Mouse (Mus musculus) spleen, adult 18-20 months (tissue): ENCODE measurements around the gene Gm3159.
"Not testable (repeated sequence)": the region's sequence is repeated elsewhere in the genome, so short reads cannot be mapped to it uniquely, and the experiment has no call there.

ENCODE experiments used
- DNase-seq, 2 experiments: peaks; one replicate each; pipeline ENCODE4 v3.0.0; 2022; ENCODE audit warnings: mixed read lengths in 2 of 2

Gene Gm3159

DNA sequence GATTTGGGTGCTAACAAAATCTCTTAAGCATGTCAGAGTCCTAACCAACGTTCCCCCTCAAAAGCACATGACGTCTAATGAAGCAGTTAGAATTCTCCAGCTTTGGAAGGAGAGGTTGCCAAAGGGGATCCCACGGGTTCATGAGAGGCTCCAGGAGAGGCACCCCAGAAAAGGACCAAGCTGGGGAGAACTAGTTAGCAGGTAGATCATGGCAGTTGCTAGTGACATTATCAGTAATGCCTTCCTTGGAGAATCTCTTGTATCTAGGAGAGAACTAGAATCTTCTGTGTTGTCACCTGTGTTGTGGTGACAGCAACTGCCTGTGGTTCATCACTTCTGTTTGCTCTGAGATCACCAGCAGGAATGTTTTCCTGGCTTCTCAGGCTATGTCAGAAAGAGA is at the start of gene Gm3159:
TSS of gene Gm3159 (plus strand) at position 301 of the 400 bp plus-strand sequence.
- not testable (repeated sequence) for DNase-seq

DNA sequence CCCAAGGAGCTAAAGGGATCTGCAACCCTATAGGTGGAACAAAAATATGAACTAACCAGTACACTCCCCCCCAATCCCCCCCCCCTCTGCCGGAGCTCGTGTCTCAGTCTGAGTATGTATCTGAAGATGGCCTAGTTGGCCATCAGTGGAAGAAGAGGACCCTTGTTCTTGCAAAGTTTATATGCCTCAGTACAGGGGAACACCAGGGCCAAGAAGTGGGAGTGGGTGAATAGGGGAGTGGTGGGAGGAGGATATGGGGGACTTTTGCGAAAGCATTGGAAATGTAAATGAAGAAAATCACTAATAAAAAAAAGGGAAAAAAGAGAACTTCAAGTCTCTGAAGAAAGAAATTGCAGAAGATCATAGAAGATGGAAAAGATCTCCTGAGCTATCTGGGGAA is 28.3 kb upstream of the Gm3159 start:
- DNase-seq, result not testable (repeated sequence)

DNA sequence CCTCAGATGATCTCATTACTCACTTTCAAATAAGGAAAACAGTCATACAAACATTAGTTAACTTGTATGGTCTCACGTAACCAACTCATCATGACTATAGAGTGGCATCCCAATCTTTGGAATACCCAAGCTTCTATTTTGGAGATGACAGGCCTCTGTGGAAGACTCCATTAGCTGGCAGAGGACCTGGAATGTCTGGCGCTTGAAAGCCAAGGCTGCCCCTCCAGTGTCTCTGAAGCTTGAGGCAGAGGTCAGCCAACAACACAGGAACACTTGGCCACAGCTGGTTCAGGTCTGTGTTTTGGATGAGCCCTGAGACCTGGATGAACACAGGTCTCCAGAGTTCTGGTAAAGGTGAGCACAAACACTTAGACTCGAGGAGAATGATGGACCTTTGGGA is 27.6 kb upstream of the Gm3159 start:
- peak in 1 of 2 experiments; percentile 4 for DNase-seq

DNA sequence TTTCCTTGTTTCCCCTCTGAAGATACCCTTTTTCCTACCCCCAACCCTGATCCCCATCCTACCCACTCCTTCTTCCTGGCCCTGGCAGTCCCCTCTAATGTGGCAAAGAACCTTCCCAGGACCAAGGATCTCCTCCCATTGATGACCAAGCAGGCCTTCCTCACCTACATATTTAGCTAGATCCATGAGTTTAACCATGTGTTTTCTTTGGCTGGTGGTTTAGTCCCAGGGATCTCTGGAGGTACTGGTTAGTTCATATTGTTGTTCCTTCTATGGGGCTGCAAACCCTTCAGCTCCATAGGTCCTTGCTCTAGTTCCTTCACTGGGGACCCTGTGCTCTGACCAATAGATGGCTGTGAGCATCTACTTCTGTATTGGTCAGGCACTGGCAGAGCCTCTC is 19.5 kb upstream of the Gm3159 start:
- DNase-seq, result not testable (repeated sequence)

DNA sequence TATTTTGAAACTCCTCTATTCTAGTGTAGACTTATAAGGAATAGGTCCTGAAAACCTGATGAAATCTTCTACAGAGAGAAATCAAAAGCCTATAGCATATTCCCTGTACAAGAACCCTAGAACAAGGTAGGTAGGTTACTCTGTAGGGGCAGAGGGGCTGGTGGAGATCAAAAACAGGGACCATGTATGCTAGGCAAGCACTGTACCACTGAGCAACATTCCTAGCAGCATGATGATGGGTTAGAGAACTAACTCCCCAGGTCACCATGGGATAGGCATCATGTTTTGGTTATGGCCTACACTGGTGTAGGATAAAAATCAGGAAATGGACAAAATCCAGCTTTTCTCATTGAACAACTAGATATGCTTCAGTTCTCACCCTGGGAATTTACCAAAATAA is 11.7 kb upstream of the Gm3159 start:
- not testable (repeated sequence) for DNase-seq

DNA sequence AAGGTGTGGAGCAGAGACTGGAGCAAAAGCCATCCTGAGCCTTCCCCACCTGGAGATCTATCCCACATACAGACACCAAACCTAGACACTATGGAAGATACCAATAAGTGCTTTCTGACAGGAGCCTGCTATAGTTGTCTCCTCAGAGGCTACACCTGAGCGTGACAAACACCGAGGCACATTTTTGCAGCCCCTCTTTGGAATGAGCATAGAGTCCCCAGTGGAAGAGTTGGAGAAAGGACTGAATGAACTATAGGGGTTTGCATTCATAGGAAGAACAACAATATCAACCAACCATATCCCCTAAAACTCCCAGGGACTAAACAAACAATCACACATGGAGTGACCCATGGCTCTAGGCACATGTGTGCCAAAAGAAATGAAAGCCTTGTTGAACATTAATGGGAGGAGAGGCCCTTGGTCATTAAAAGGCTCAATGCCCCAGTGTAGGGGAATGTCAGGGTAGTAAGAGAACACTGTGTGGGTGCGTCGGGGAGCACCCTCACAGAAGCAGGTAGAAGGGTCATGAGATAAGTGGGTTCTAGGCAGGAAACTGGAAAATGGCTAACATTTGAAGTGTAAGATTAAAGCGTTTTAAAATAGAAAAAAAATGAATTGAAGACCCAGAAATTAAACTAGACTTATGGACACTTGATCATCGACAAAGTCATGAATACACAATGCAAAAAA is 4.3 kb upstream of the Gm3159 start:
- not testable (repeated sequence) for DNase-seq

DNA sequence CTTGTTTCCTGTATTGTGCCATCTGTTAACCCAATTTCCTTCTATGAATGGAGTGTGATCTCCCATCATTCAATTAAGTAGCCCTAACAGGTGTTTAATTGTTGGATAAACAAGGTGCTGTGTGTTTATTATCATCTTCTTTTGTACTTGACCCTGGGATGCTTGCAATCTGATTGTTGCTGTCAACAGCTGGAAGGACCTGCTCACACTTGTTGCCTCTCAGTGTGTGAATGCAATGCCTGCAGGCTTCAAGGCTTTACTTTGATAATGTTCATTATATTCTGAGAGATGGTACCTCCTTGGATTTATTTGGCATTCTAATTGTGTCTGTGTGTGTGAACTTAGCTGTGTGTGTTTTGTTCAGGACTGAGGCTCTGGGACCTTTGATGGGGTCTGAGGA is 1.3 kb downstream of the Gm3159 start:
- DNase-seq, result not testable (repeated sequence)

DNA sequence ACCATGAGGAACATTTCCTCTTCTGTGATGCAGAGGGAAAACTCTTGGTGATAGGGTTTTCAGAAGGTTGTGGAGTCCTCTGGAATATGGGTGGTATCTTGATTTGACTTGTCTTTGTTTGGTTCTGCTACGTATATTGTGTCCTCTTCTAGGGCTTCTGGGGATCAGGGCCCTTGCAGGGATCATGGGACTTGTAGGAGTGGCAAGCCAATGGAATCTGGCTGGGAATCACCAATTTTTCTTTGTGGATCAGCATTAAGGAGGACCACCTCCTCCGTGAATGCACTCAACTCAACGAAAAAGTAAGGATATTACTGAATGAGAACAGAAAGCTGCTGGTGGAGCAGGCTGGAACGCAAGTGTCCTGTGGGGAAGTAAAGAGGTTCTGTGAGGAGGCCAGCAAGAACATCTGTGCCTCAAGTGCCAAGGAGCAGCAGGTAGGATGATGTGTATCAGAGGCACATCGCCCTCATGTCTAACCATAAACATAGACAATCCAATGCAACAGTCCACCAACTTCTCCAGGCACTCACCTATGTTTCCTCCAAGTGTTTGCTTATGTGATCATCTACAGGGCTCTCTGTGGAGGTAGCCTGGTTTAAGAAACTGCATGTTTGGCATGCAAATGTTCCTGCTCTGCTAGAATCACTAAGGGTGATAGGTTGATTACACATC is 2.9 kb downstream of the Gm3159 start:
- not testable (repeated sequence) for DNase-seq

DNA sequence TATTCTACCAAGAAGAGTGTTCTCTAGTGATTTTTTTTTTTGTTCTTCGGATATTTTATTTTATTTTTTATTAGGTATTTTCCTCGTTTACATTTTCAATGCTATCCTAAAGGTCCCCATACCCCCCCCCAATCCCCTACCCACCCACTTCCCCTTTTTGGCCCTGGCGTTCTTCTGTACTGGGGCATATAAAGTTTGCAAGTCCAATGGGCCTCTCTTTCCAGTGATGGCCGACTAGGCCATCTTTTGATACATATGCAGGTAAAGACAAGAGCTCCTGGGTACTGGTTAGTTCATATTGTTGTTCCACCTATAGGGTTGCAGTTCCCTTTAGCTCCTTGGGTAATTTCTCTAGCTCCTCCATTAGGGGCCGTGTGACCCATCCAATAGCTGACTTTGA is 3.9 kb downstream of the Gm3159 start:
- not testable (repeated sequence) for DNase-seq

DNA sequence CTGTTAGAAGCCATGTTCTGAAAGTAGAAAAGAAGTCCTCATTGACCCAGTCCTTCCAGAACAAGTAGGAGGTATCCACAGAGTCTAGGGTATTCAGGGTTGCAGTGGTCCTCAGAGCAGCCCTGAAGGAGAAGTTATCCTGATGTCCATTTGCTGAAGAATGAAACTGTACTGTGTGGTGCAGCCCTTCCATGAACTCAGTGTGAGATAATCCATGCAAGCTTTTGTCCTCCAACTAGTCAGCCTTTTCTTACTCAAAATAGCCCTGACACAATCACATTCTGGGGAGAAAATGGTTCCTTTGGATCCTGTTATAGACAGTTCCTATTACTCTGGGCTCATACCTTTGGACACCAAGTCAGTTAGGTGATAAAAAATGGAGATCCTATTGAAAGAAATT is 6.5 kb downstream of the Gm3159 start:
- DNase-seq, result not testable (repeated sequence)

DNA sequence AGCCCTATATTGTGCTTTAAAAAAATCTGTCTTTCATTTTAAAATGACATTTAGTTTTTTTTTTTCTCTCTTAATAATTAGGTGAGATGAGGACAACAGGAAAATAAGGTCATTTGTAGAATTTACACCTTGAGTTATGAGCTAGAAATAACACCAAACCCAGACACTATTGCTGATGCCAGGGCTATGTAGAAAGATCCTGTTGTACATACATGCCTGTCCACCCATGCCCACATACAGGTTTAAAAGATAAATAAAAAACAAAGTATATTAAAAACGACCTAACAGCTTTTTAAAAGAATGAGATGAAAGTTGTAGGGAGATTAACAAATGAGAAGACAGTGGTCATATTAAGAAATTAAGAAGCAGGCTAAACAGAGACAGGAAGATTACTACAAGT is 12.6 kb downstream of the Gm3159 start:
- not testable (repeated sequence) for DNase-seq

DNA sequence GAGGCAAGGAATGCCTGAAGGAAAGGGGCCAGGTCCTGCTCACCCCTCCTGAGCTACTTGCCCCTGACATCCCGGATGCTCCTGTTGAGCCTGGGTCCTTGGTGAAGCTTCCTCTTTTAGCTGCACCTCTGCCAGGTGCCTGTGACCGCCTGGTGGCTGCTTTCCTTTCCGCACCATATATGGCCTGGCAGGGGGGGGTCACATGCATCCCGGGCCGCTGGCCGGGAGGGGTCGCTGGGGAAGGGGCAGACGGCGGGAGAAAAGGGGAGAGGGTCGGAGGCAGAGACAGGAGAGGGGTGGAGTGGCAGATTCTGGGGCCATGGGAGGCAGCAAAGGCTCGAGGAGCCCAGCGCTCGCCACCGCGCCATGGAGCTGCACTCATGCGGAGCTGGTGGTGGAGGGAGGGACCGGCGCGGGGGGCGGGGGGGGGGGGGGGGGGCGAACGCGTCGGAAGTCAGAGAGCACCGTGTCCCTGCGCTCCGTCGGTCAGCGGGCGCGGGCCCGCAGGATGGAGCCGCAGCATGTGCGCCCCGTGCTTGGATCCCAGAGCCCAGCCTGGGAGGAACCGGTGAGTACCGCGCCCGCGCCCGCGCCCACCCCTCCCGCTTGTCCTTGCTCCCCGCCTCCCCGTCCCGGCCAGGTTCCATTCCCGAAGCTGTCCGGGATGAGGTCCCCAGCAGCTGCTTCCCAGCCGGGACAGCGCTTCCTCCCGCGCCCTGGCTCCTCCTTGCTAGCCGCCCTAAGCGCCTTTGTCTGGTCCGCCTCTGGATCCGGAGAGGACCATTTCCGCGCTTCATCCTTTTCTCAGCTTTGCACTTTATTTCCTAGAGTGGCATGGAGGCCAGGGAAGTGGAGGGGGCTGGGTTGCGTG is 17.9 kb downstream of the Gm3159 start, which contains the start of gene Gm3164:
TSS of gene Gm3164 (plus strand) at position 484 of the 871 bp plus-strand sequence.
- not testable (repeated sequence) for DNase-seq

DNA sequence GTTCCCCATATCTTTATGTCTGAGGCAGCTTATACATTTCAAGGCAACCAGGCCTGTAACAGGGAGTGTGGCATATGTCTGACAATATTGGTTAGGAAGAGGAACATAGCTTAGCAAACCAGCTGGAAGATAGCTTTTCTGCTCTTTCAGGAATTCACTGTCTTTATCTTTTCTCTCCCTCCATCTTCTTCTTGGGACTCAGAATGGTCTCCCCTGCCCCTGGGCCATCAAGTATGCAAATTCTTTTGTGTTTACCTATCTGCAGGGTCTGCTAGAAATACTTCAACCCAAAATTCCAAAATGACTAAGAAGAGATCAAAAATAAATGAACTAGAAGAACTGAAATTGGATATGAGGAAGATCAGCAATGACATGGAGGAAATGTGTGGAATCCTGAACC is 33.4 kb downstream of the Gm3159 start, which contains the start of gene Gm3173:
TSS of gene Gm3173 (plus strand) at position 301 of the 400 bp plus-strand sequence.
- DNase-seq, result not testable (repeated sequence)
